In the genomic region with DNA sequence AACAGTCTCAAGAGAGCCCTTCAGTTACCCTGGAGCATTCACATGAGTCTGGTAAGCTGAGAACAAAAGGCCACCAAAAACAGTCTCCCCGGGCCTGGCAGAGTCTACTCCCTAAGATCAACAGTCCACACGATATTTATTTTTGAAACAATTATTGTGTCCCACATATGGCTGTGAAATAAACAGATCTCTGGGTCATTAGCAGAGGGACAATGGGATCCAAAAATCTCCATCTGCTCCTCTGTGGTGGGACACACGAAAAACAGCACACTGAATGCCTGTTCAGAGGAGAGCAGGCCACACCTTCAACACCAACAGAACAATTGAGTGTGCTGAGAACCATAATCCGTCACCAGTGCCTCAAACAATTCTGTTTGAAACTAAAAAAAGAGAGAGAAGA, we compare ENCODE assay signal across 19 mouse cellular contexts.
DNase-seq lines count a peak whose midpoint lies in the region; ATAC-seq lines count a peak whose summit lies in the region.
"Had no signal": no experiment of that assay in that cellular context is flagged by ENCODE, and none has a peak within 500 bp of the region (broad histone marks: within the 10 kb centered on the region; RNA-seq: fewer than 3 reads in every experiment).

No protein-coding gene starts in this region.

- H3K27me3 ChIP-seq in forebrain, embryonic 10.5 days (ENCODE audit: poor library complexity, severe bottlenecking), result no peaks in the 10 kb centered on the region
- peaks cover 4% of the 10 kb centered on the region; the same call in 1 of the 2 replicates for H3K27me3 ChIP-seq in forebrain, embryonic 12.5 days
- H3K27me3 ChIP-seq in limb, embryonic 10.5 days (ENCODE audit: low read depth, poor library complexity, severe bottlenecking), result no peaks in the 10 kb centered on the region
- H3K27me3 ChIP-seq: embryonic facial prominence, embryonic 15.5 days; hindbrain, embryonic 15.5 days; limb, embryonic 13.5 days had no signal

- no peaks in the 10 kb centered on the region for H3K36me3 ChIP-seq in forebrain, embryonic 10.5 days (replicated peaks)
- H3K36me3 ChIP-seq in forebrain, embryonic 12.5 days (replicated peaks), result no peaks in the 10 kb centered on the region
- no peaks in the 10 kb centered on the region for H3K36me3 ChIP-seq in limb, embryonic 10.5 days
- H3K36me3 ChIP-seq: embryonic facial prominence, embryonic 15.5 days; hindbrain, embryonic 15.5 days; limb, embryonic 13.5 days had no signal

- H3K9me3 ChIP-seq in forebrain, embryonic 10.5 days, result no peaks in the 10 kb centered on the region
- no peaks in the 10 kb centered on the region for H3K9me3 ChIP-seq in forebrain, embryonic 12.5 days
- no peaks in the 10 kb centered on the region for H3K9me3 ChIP-seq in limb, embryonic 10.5 days (replicated peaks)
- H3K9me3 ChIP-seq: embryonic facial prominence, embryonic 15.5 days; hindbrain, embryonic 15.5 days; limb, embryonic 13.5 days had no signal

- no peak for ATAC-seq in forebrain, embryonic 12.5 days (ENCODE audit: low FRiP score)
- ATAC-seq: intestine, embryonic 16.5 days had no signal

- peak overlapping the region; percentile 27; the same call in 1 of the 2 replicates for H3K27ac ChIP-seq in forebrain, embryonic 10.5 days
- no peak overlapping the region for H3K27ac ChIP-seq in forebrain, embryonic 12.5 days
- peak overlapping the region; percentile 77 for H3K27ac ChIP-seq in limb, embryonic 10.5 days
- H3K27ac ChIP-seq: embryonic facial prominence, embryonic 15.5 days; hindbrain, embryonic 15.5 days; limb, embryonic 13.5 days; liver, embryonic 14.5 days had no signal

- peaks cover 37% of the 10 kb centered on the region for H3K4me1 ChIP-seq in forebrain, embryonic 10.5 days
- H3K4me1 ChIP-seq in forebrain, embryonic 12.5 days, result peaks cover 24% of the 10 kb centered on the region
- H3K4me1 ChIP-seq in limb, embryonic 10.5 days, result peaks cover 67% of the 10 kb centered on the region
- H3K4me1 ChIP-seq: hindbrain, embryonic 15.5 days had no signal

- no peak overlapping the region for H3K4me3 ChIP-seq in forebrain, embryonic 10.5 days
- no peak overlapping the region for H3K4me3 ChIP-seq in forebrain, embryonic 12.5 days (replicated peaks)
- no peak overlapping the region for H3K4me3 ChIP-seq in limb, embryonic 10.5 days
- H3K4me3 ChIP-seq: embryonic facial prominence, embryonic 15.5 days; hindbrain, embryonic 15.5 days; limb, embryonic 13.5 days; megakaryocyte, embryonic 14.5 days had no signal

- no peak overlapping the region for H3K4me2 ChIP-seq in forebrain, embryonic 12.5 days
- H3K4me2 ChIP-seq: embryonic facial prominence, embryonic 15.5 days; heart, embryonic 11.5 days; hindbrain, embryonic 15.5 days; limb, embryonic 13.5 days had no signal

- no peak for DNase-seq in forebrain, embryonic 10.5 days (ENCODE audit: extremely low spot score, low spot score)
- peak; percentile 21 for DNase-seq in lung, postnatal 10 days
- DNase-seq in lung, postnatal 4 days, result no peak
- DNase-seq in cerebellum, adult 18-20 months, result peak; percentile 17 to 34
- DNase-seq in limb, embryonic 10.5 days (ENCODE audit: low spot score), result no peak
- DNase-seq in layer of hippocampus, postnatal 10 days (ENCODE audit: low spot score in 2 of 2), result no peak
- DNase-seq: adrenal gland, adult 8-10 months; gastrocnemius, postnatal 14 days; heart, postnatal 14 days; right cerebral cortex, postnatal 25 days; thymus, postnatal 25 days had no signal

- H3K9ac ChIP-seq in forebrain, embryonic 12.5 days, result no peak overlapping the region
- H3K9ac ChIP-seq: embryonic facial prominence, embryonic 15.5 days; hindbrain, embryonic 15.5 days; limb, embryonic 13.5 days; liver, embryonic 14.5 days had no signal

- WGBS in forebrain, embryonic 10.5 days, result 20% methylated on average over 4 of the region's 4 CpGs
- WGBS in forebrain, embryonic 12.5 days, result 10% methylated on average over 4 of the region's 4 CpGs
- 39% methylated on average over 4 of the region's 4 CpGs for WGBS in limb, embryonic 10.5 days

Comparison
In these comparisons a context has a peak if more than half of its experiments do, and no peak if none do; other contexts are left out.
1. DNase-seq: peak in lung, postnatal 10 days (single experiment) and cerebellum, adult 18-20 months (2 of 2); none in forebrain, embryonic 10.5 days (single experiment), lung, postnatal 4 days (0 of 2), limb, embryonic 10.5 days (single experiment) and layer of hippocampus, postnatal 10 days (0 of 2).